Mouse (Mus musculus) forebrain, embryonic 16.5 days (tissue): Measurements from ENCODE around the gene Fcgr1. TPM values are rescaled to one million over a fixed set of nuclear protein-coding genes. Genes with fewer than 3 reads are reported as not detected.

Source experiments
- ATAC-seq: fragments of 200-750 bp; cut with Nextera tagmentation; 2 replicates; pipeline ENCODE4 v1.8.0; 2017; ENCODE audit warnings: mild to moderate bottlenecking, moderate library complexity
- H3K27ac ChIP-seq: fragments of 300-500 bp; sonication (generic); 2 replicates; pipeline ENCODE4 v1.5.1; 2014; ENCODE audit warnings: low read length, control low read depth
- H3K27me3 ChIP-seq: fragments of 300-500 bp; sonication (generic); replicated peaks from 2 replicates; pipeline ENCODE4 v1.6.1; 2014; ENCODE audit warnings: low read length; ENCODE audit not compliant: control insufficient read depth, insufficient read depth
- H3K36me3 ChIP-seq: fragments of 300-500 bp; sonication (generic); 2 replicates; pipeline ENCODE4 v1.6.1; 2014; ENCODE audit not compliant: control insufficient read depth, insufficient read depth
- H3K4me1 ChIP-seq: fragments of 300-500 bp; sonication (generic); replicated peaks from 2 replicates; pipeline ENCODE4 v1.6.1; 2014; ENCODE audit warnings: low read length; ENCODE audit not compliant: control insufficient read depth, insufficient read depth
- H3K4me2 ChIP-seq: fragments of 300-500 bp; sonication (generic); 2 replicates; pipeline ENCODE4 v1.6.1; 2014; ENCODE audit warnings: mild to moderate bottlenecking, low read length, control low read depth
- H3K4me3 ChIP-seq: fragments of 300-500 bp; sonication (generic); replicated peaks from 2 replicates; pipeline ENCODE4 v1.5.1; 2014; ENCODE audit warnings: mild to moderate bottlenecking, low read length, control low read depth
- H3K9ac ChIP-seq: fragments of 300-500 bp; sonication (generic); replicated peaks from 2 replicates; pipeline ENCODE4 v1.6.1; 2014; ENCODE audit warnings: low read depth, low read length, control low read depth
- H3K9me3 ChIP-seq: fragments of 300-500 bp; sonication (generic); 2 replicates; pipeline ENCODE4 v1.6.1; 2016; ENCODE audit warnings: low read length; ENCODE audit not compliant: control insufficient read depth
- WGBS: fragments of 180-500 bp; shearing (Covaris S2); extraction: QIAGEN DNeasy Blood & Tissue Kit; methylation state at CpG from one replicate; pipeline ENCODE4 v1.1.7; 2014; 5-methylcytosine and 5-hydroxymethylcytosine counted together
- polyA plus RNA-seq: library from polyadenylated mRNA; unstranded; fragments of >200 nt; fragmentation: Nextera tagmentation; extraction: Ambion mirVana; gene quantifications from 2 replicates; pipeline ENCODE4 v1.2.1, GENCODE M21; 2015

Fcgr1 gene
- polyA plus RNA-seq, 1 experiment from 2014 or later, result 0.92 TPM

DNA sequence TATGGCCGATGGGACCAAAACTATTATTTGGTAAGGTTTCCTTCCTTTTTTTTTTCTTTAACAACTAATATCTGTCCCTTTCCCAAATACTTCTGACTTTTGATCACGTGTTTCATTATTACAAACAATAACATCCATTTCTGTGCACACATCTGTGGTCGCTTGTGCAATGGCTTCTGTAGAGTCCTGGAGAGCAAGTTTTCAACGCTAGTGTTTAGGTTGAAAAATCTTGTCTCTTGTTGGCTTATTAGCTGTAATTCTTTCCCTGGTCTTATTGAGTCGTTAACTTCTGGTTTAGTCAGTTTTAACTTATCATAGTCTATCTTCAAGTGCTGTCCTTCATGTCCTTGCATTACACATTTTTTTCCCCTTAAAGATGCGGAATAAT lies 41.4 kb upstream of the Fcgr1 start:
- WGBS, result 54% methylated on average over 6 of the region's 6 CpGs
- H3K36me3 ChIP-seq, result no peaks in the 10 kb centered on the region
- H3K27me3 ChIP-seq, result peaks cover 79% of the 10 kb centered on the region
- H3K9me3 ChIP-seq, result peaks cover 2% of the 10 kb centered on the region; the same call in 1 of the 2 replicates
- H3K4me2 ChIP-seq, result no peak overlapping the region
- H3K4me3 ChIP-seq, result no peak overlapping the region
- H3K27ac ChIP-seq, result no peak overlapping the region
- no peak for ATAC-seq
- no peak overlapping the region for H3K9ac ChIP-seq
- no peaks in the 10 kb centered on the region for H3K4me1 ChIP-seq

DNA sequence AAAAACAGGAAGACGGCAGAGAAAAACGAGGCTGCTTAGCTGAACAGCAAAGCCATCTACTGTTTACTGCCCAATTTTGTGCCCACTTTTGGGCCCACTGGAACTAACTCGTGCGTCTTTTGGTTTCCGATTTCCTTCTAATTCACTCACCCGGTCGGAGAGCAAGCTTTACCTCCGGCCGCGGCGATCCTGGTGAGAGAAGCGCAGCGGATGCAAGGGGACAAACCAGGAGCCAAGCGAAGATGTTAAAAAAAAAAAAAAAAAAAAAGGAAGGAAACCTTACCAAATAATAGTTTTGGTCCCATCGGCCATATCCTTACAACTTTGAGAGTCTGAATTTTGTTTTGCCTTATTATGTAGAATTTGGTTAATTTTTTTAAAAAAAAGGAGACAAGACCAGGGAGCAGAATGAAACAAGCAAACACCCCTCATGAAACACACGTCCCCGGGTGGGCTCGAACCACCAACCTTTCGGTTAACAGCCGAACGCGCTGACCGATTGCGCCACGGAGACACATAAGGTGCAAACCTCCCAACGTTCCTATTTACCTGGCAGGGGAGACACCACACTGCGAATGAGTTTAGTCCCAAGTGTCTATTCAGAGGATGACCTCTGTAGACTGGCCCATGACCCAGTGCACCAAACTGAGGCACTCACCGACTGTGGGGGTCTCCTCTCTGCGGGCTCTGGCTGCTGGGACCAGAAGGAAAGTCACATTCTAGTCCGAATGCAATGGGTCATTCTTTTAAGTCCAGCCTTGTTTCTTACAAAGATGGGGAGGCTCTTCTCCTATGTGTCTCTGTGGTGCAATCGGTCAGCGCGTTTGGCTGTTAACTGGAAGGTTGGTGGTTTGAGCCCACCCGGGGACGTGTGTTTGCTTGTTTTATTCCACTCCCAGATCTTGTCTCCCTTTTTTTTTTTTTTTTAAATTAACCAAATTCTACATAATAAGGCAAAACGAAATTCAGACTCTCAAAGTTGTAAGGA lies 40.7 kb upstream of the Fcgr1 start:
- no peak overlapping the region for H3K9ac ChIP-seq
- H3K4me1 ChIP-seq, result no peaks in the 10 kb centered on the region
- peaks cover 2% of the 10 kb centered on the region; the same call in 1 of the 2 replicates for H3K9me3 ChIP-seq
- H3K27ac ChIP-seq, result no peak overlapping the region
- ATAC-seq, result no peak
- no peak overlapping the region for H3K4me3 ChIP-seq
- no peaks in the 10 kb centered on the region for H3K36me3 ChIP-seq
- peaks cover 86% of the 10 kb centered on the region for H3K27me3 ChIP-seq
- WGBS, result 3% methylated on average over 36 of the region's 36 CpGs
- no peak overlapping the region for H3K4me2 ChIP-seq

DNA sequence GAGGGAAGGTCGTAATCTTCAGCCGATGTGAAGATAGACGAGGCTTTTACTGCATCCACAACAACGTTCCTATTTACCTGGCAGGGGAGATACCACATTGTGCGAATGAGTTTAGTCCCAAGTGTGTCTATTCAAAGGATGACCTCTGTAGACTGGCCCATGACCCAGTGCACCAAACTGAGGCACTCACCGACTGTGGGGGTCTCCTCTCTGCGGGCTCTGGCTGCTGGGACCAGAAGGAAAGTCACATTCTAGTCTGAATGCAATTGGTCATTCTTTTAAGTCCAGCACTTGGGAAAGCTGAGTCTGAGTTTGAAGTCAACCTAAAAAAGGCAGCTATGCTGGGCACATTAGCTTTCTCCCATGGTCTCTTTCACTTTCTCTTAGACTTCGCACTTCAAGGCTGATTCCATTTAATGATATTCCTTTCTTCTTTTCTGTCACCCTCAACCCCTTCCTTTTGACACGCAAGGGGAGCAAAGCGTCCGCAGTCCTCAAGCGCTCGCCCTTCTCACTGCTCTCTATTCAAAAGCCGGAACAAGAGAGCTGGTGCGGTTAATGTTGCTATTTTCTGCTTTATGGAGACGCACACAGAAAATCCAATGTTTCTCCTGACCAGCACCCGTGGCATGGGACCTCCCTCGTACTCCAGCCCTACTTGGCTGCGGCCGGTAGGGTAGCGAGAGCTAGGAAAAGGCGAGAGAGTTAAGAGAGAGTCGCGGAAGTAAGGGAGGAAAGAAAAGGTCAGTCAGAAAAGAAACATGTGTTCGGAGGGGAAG lies 39.8 kb upstream of the Fcgr1 start:
- peaks cover 86% of the 10 kb centered on the region for H3K27me3 ChIP-seq
- no peak overlapping the region for H3K4me2 ChIP-seq
- H3K9me3 ChIP-seq, result peaks cover 2% of the 10 kb centered on the region; the same call in 1 of the 2 replicates
- H3K4me3 ChIP-seq, result no peak overlapping the region
- H3K9ac ChIP-seq, result no peak overlapping the region
- WGBS, result 2% methylated on average over 25 of the region's 25 CpGs
- ATAC-seq, result no peak
- H3K4me1 ChIP-seq, result no peaks in the 10 kb centered on the region
- no peak overlapping the region for H3K27ac ChIP-seq
- no peaks in the 10 kb centered on the region for H3K36me3 ChIP-seq

DNA sequence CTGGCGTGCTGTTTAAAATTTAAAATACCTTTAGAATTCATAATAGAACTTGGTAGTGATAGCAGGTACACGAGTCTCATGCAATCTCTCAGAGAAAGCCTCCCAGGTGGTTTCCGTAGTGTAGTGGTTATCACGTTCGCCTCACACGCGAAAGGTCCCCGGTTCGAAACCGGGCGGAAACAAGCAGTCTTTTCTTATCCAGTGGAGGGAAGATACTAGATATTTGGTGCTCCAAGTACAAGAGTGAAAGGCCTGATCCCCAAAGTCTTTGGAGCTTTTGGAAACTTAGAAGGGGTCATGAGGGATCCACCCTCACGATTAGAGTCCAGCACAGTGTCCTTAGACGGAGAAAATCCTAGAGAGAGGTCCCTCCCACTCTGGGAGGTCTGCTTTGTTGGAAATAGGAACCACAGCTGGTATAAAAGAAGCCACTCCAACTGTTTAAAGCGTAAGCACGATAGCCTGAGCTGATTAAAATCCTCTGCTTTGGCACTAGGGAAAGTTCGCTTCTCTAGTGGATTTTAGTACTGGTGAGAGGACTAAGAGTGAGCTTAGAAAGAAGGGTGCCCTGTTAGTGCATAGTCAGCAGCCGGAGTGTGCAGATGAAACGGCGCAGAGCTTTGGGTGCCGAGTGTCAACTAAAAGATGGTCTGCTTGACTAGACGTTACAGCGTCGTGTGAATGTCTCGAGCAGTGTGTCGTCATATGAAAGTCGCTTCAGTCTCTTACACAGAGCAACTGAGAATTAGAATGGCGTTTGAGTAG lies 39.0 kb upstream of the Fcgr1 start:
- Histone ChIP-seq H3K9ac (no peak overlapping the region), H3K9me3 (peaks cover 2% of the 10 kb centered on the region; the same call in 1 of the 2 replicates), H3K4me1 (0 out of 2 replicates have a peak, but pooled peaks cover under 1% of the 10 kb centered on the region), H3K4me2 (no peak overlapping the region), H3K36me3 (no peaks in the 10 kb centered on the region), H3K27ac (no peak overlapping the region), H3K27me3 (peaks cover 79% of the 10 kb centered on the region), H3K4me3 (no peak overlapping the region)
- ATAC-seq, result no peak
- 4% methylated on average over 27 of the region's 27 CpGs for WGBS

DNA sequence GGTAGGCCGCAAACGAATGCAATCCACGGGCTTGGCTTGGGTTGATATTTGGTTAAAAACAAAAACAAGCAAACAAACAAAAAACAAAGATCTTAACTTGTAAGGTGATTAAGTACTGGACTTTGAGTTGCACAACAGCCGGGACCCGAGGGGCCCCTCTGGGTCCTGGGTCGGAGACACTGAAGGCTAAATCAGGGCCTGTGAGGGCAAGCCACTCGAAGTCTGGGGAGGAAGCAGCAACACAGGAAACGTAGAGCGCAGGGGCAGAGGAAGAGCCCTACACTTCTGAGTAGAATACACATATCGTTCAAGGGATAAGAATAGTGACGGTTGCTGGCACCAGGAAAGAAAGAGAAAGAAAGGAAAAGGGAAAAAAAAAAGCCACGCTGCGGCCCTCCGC lies 38.2 kb upstream of the Fcgr1 start:
- H3K4me1 ChIP-seq, result peaks cover 4% of the 10 kb centered on the region; the same call in 1 of the 2 replicates
- no peak overlapping the region for H3K4me2 ChIP-seq
- no peak overlapping the region for H3K27ac ChIP-seq
- 23% methylated on average over 14 of the region's 14 CpGs for WGBS
- H3K36me3 ChIP-seq, result no peaks in the 10 kb centered on the region
- H3K4me3 ChIP-seq, result no peak overlapping the region
- peaks cover 2% of the 10 kb centered on the region; the same call in 1 of the 2 replicates for H3K9me3 ChIP-seq
- peaks cover 75% of the 10 kb centered on the region for H3K27me3 ChIP-seq
- ATAC-seq, result no peak
- no peak overlapping the region for H3K9ac ChIP-seq

DNA sequence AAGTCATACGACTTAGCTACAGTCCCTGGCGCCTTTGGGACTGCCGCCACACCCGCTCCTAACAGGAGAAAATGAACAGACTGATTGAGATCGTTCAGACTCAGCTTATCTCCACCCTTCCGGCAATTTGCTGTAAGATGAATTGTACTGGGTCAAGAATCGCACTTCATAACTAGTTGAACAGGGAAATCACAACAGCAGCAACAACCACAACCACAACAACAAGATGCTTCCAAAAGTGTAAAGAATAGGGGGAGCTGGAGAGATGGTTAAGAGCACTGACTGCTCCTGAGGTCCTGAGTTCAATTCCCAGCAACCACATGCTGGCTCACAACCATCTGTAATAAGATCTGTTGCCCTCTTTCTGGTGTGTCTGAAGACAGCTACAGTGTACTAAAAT lies 37.7 kb upstream of the Fcgr1 start:
- H3K4me2 ChIP-seq, result no peak overlapping the region
- H3K9ac ChIP-seq, result no peak overlapping the region
- H3K9me3 ChIP-seq, result peaks cover 1% of the 10 kb centered on the region; the same call in 1 of the 2 replicates
- no peak overlapping the region for H3K4me3 ChIP-seq
- WGBS, result 81% methylated on average over 6 of the region's 7 CpGs
- no peaks in the 10 kb centered on the region for H3K36me3 ChIP-seq
- no peak overlapping the region for H3K27ac ChIP-seq
- H3K4me1 ChIP-seq, result peaks cover 4% of the 10 kb centered on the region; the same call in 1 of the 2 replicates
- ATAC-seq, result no peak
- H3K27me3 ChIP-seq, result peaks cover 73% of the 10 kb centered on the region

- ATAC-seq, result no peak
- Histone ChIP-seq H3K9ac (no peak overlapping the region), H3K36me3 (no peaks in the 10 kb centered on the region), H3K4me2 (no peak overlapping the region), H3K4me3 (no peak overlapping the region), H3K4me1 (peaks cover 4% of the 10 kb centered on the region; the same call in 1 of the 2 replicates), H3K27me3 (peaks cover 75% of the 10 kb centered on the region), H3K27ac (no peak overlapping the region), H3K9me3 (no peaks in the 10 kb centered on the region)
- 62% methylated on average over 7 of the region's 7 CpGs for WGBS
Observed at GRCm38 (mm10) chr3:96330603-96331002, 36.8 kb upstream of the Fcgr1 start.

GRCm38 (mm10) chr3:96330181-96330580 lies 36.4 kb upstream of the Fcgr1 start:
- H3K4me3 ChIP-seq, result no peak overlapping the region
- H3K9ac ChIP-seq, result no peak overlapping the region
- no peaks in the 10 kb centered on the region for H3K9me3 ChIP-seq
- H3K4me2 ChIP-seq, result no peak overlapping the region
- peaks cover 76% of the 10 kb centered on the region for H3K27me3 ChIP-seq
- H3K36me3 ChIP-seq, result no peaks in the 10 kb centered on the region
- H3K27ac ChIP-seq, result no peak overlapping the region
- ATAC-seq, result no peak
- H3K4me1 ChIP-seq, result peaks cover 4% of the 10 kb centered on the region; the same call in 1 of the 2 replicates
- WGBS, result 88% methylated on average over 4 of the region's 4 CpGs
